Mouse (Mus musculus) MEL (cell line): ENCODE data around the gene Foxp2. TPM values are rescaled to one million over a fixed set of nuclear protein-coding genes. Genes with fewer than 3 reads are reported as not detected.

Source experiments
- DNase-seq: peaks from one replicate; pipeline ENCODE4 v3.0.0; 2011; ENCODE audit warnings: low read depth, low spot score
- H3K27ac ChIP-seq: 2 replicates; pipeline ENCODE4 v1.5.1; 2012; ENCODE audit warnings: low read depth, mild to moderate bottlenecking, control low read depth, low read length, moderate library complexity; ENCODE audit not compliant: control insufficient read depth
- H3K27me3 ChIP-seq, 2 experiments: fragments of 150-350 bp in 1 of 2; sonication (generic) in 1 of 2; 2 replicates each; pipeline ENCODE4 v1.6.1; 2012; ENCODE audit warnings: low read length in 2 of 2, mild to moderate bottlenecking in 2 of 2, improper control_type of control experiment in 1 of 2, moderate library complexity in 1 of 2; ENCODE audit not compliant: insufficient read depth in 2 of 2, control insufficient read depth in 1 of 2
- H3K36me3 ChIP-seq, 2 experiments: 2 replicates each; pipeline ENCODE4 v1.6.1; 2012 to 2014; ENCODE audit warnings: low read length in 2 of 2, improper control_type of control experiment in 1 of 2, inconsistent platforms in 1 of 2, mild to moderate bottlenecking in 1 of 2; ENCODE audit not compliant: insufficient read depth in 2 of 2, control insufficient read depth in 1 of 2
- H3K4me1 ChIP-seq, 2 experiments: fragments of 150-350 bp in 1 of 2; sonication (generic) in 1 of 2; 2 replicates each; pipeline ENCODE4 v1.6.1; 2012; ENCODE audit warnings: low read length in 2 of 2, improper control_type of control experiment in 1 of 2, mild to moderate bottlenecking in 1 of 2; ENCODE audit not compliant: insufficient read depth in 2 of 2, control insufficient read depth in 1 of 2
- H3K4me3 ChIP-seq, 2 experiments: fragments of 150-350 bp in 1 of 2; sonication (generic) in 1 of 2; 2 replicates each; pipeline ENCODE4 v1.5.1; 2012; ENCODE audit warnings: low read depth in 2 of 2, low read length in 2 of 2, mild to moderate bottlenecking in 2 of 2, moderate library complexity in 2 of 2, control low read depth in 1 of 2, improper control_type of control experiment in 1 of 2; ENCODE audit not compliant: control insufficient read depth in 1 of 2, insufficient read depth in 1 of 2
- H3K79me2 ChIP-seq: 2 replicates; pipeline ENCODE4 v1.6.1; 2012; ENCODE audit warnings: mild to moderate bottlenecking, low read length, moderate library complexity; ENCODE audit not compliant: control insufficient read depth, poor library complexity, insufficient read depth
- H3K9ac ChIP-seq: 2 replicates; pipeline ENCODE4 v1.6.1; 2012; ENCODE audit warnings: low read depth, mild to moderate bottlenecking, control low read depth, low read length, moderate library complexity; ENCODE audit not compliant: control insufficient read depth, poor library complexity, severe bottlenecking
- H3K9me3 ChIP-seq: fragments of 150-350 bp; sonication (generic); replicated peaks from 2 replicates; pipeline ENCODE4 v1.6.1; 2012; ENCODE audit warnings: mild to moderate bottlenecking, low read length, improper control_type of control experiment, moderate library complexity; ENCODE audit not compliant: insufficient read depth
- CHD1 ChIP-seq: IDR thresholded peaks from 2 replicates; pipeline ENCODE4 v1.6.1; 2012; ENCODE audit warnings: low read depth, mild to moderate bottlenecking, inconsistent platforms, low read length, improper control_type of control experiment
- CHD2 ChIP-seq: IDR thresholded peaks from 2 replicates; pipeline ENCODE4 v1.6.1; 2011; ENCODE audit warnings: low read length, improper control_type of control experiment
- CTCF ChIP-seq, 3 experiments: IDR thresholded peaks in 2 of 3; conservative IDR thresholded peaks in 1 of 3; 2 replicates each; pipeline ENCODE4 v1.5.1; 2011 to 2012; ENCODE audit warnings: low read length in 3 of 3, low read depth in 2 of 3, mild to moderate bottlenecking in 2 of 3, improper control_type of control experiment in 1 of 3, inconsistent platforms in 1 of 3, mixed read lengths in 1 of 3, moderate library complexity in 1 of 3; ENCODE audit not compliant: control insufficient read depth in 1 of 3, insufficient read depth in 1 of 3, poor library complexity in 1 of 3, severe bottlenecking in 1 of 3
- E2F4 ChIP-seq: IDR thresholded peaks from 2 replicates; pipeline ENCODE4 v1.6.1; 2011; ENCODE audit warnings: low read depth, low read length, improper control_type of control experiment, borderline replicate concordance
- EP300 ChIP-seq, 2 experiments: IDR thresholded peaks; 2 replicates each; pipeline ENCODE4 v1.6.1; 2011; ENCODE audit warnings: improper control_type of control experiment in 2 of 2, low read length in 2 of 2, low read depth in 1 of 2, mild to moderate bottlenecking in 1 of 2
- GABPA ChIP-seq: IDR thresholded peaks from 2 replicates; pipeline ENCODE4 v1.6.1; 2012; ENCODE audit warnings: low read depth, mild to moderate bottlenecking, inconsistent platforms, low read length, improper control_type of control experiment, moderate library complexity
- GATA1 ChIP-seq: IDR thresholded peaks from 2 replicates; pipeline ENCODE4 v1.6.1; 2011; ENCODE audit warnings: low read depth, low read length, improper control_type of control experiment
- KAT2A ChIP-seq: conservative IDR thresholded peaks from 2 replicates; pipeline ENCODE4 v1.6.1; 2012; ENCODE audit warnings: low read depth, low read length, improper control_type of control experiment, inconsistent platforms
- MAX ChIP-seq: IDR thresholded peaks from 2 replicates; pipeline ENCODE4 v1.6.1; 2011; ENCODE audit warnings: low read length, improper control_type of control experiment
- MAZ ChIP-seq: IDR thresholded peaks from 2 replicates; pipeline ENCODE4 v1.6.1; 2012; ENCODE audit warnings: low read depth, mild to moderate bottlenecking, inconsistent platforms, low read length, improper control_type of control experiment
- MEF2A ChIP-seq: IDR thresholded peaks from 2 replicates; pipeline ENCODE4 v1.6.1; 2014; ENCODE audit warnings: low read depth, mild to moderate bottlenecking, inconsistent platforms, low read length, improper control_type of control experiment; ENCODE audit not compliant: poor library complexity, insufficient replicate concordance, severe bottlenecking; ENCODE audit errors: extremely low read depth
- MYB ChIP-seq: IDR thresholded peaks from 2 replicates; pipeline ENCODE4 v1.6.1; 2011; ENCODE audit warnings: mild to moderate bottlenecking, low read depth, low read length, improper control_type of control experiment
- NELFE ChIP-seq: IDR thresholded peaks from 2 replicates; pipeline ENCODE4 v1.6.1; 2011; ENCODE audit warnings: low read depth, low read length, improper control_type of control experiment
- NRF1 ChIP-seq: IDR thresholded peaks from 2 replicates; pipeline ENCODE4 v1.6.1; 2014; ENCODE audit warnings: low read depth, mild to moderate bottlenecking, inconsistent platforms, low read length, improper control_type of control experiment, moderate library complexity; ENCODE audit not compliant: poor library complexity, insufficient read depth, severe bottlenecking
- POLR2AphosphoS2 ChIP-seq: IDR thresholded peaks from 2 replicates; pipeline ENCODE4 v1.6.1; 2011; ENCODE audit warnings: low read length, improper control_type of control experiment
- POLR2AphosphoS5 ChIP-seq: IDR thresholded peaks from 2 replicates; pipeline ENCODE4 v1.6.1; 2012; ENCODE audit warnings: low read depth, borderline replicate concordance, mild to moderate bottlenecking, inconsistent platforms, low read length, moderate library complexity, mixed read lengths
- RAD21 ChIP-seq: IDR thresholded peaks from 2 replicates; pipeline ENCODE4 v1.6.1; 2011; ENCODE audit warnings: mild to moderate bottlenecking, low read depth, low read length, improper control_type of control experiment
- RCOR1 ChIP-seq: IDR thresholded peaks from 2 replicates; pipeline ENCODE4 v1.6.1; 2012; ENCODE audit warnings: low read depth, mild to moderate bottlenecking, inconsistent platforms, low read length, improper control_type of control experiment
- SIN3A ChIP-seq: IDR thresholded peaks from 2 replicates; pipeline ENCODE4 v1.6.1; 2012; ENCODE audit warnings: low read length, improper control_type of control experiment, inconsistent platforms
- USF1 ChIP-seq: IDR thresholded peaks from 2 replicates; pipeline ENCODE4 v1.6.1; 2014; ENCODE audit warnings: low read depth, mild to moderate bottlenecking, inconsistent platforms, low read length, improper control_type of control experiment, moderate library complexity
- USF2 ChIP-seq, 2 experiments: IDR thresholded peaks; 2 replicates each; pipeline ENCODE4 v1.6.1; 2011 to 2012; ENCODE audit warnings: improper control_type of control experiment in 2 of 2, low read length in 2 of 2, borderline replicate concordance in 1 of 2, inconsistent platforms in 1 of 2, low read depth in 1 of 2, mild to moderate bottlenecking in 1 of 2; ENCODE audit not compliant: insufficient read depth in 1 of 2
- ZNF384 ChIP-seq: IDR thresholded peaks from 2 replicates; pipeline ENCODE4 v1.6.1; 2012; ENCODE audit warnings: low read depth, mild to moderate bottlenecking, inconsistent platforms, low read length, improper control_type of control experiment
- polyA plus RNA-seq, 2 experiments: library from polyadenylated mRNA; stranded (reverse) in 1 of 2; unstranded in 1 of 2; fragments of >175 nt in 1 of 2; fragments of >200 nt in 1 of 2; gene quantifications; 2 replicates each; pipeline versions ENCODE4 v1.2.1 to v1.2.4; 2012; ENCODE audit warnings: low replicate concordance in 2 of 2, low read depth in 1 of 2; ENCODE audit not compliant: insufficient read length in 2 of 2, insufficient read depth in 1 of 2, missing spikeins in 1 of 2
- total RNA-seq: library from RNA; depleted of rRNA; stranded (reverse); fragments of 300-350 nt; gene quantifications from 2 replicates; pipeline ENCODE4 v1.2.3, GENCODE M21; 2012

Foxp2 gene
- total and polyA plus RNA-seq, 3 experiments: not detected

GRCm38 (mm10) chr6:15142094-15142493, 240.9 kb downstream of the Foxp2 start:
- Histone ChIP-seq H3K4me1 (no peaks in the 10 kb centered on the region), H3K4me3 (no peak overlapping the region), H3K27ac (no peak overlapping the region), H3K27me3 (no peaks in the 10 kb centered on the region), H3K9me3 (no peaks in the 10 kb centered on the region), H3K9ac (no peak overlapping the region), H3K79me2 (no peaks in the 10 kb centered on the region), H3K36me3 (no peaks in the 10 kb centered on the region)
- DNase-seq: no peak
- TF ChIP-seq NELFE (no peak), MYB (no peak), RAD21 (no peak), GABPA (no peak), RCOR1 (no peak), ZNF384 (no peak), E2F4 (no peak), MAX (no peak), CTCF (IDR thresholded peaks at IDR 0.05 in 2 of 3, conservative IDR thresholded peaks at IDR 0.05 in 1 of 3; ENCODE audit: control insufficient read depth in 1 of 3, insufficient read depth in 1 of 3, low read depth in 2 of 3, low read length in 3 of 3, poor library complexity in 1 of 3, severe bottlenecking in 1 of 3) (no peak), POLR2AphosphoS2 (no peak)

- no peak for DNase-seq
- Histone ChIP-seq H3K9ac (no peak overlapping the region), H3K9me3 (no peaks in the 10 kb centered on the region), H3K27me3 (no peaks in the 10 kb centered on the region), H3K4me3 (no peak overlapping the region), H3K79me2 (no peaks in the 10 kb centered on the region), H3K36me3 (no peaks in the 10 kb centered on the region), H3K27ac (no peak overlapping the region), H3K4me1 (no peaks in the 10 kb centered on the region)
- no peak for TF ChIP-seq NELFE
- no peak for TF ChIP-seq EP300 (IDR thresholded peaks at IDR 0.05; ENCODE audit: low read depth in 1 of 2, low read length in 2 of 2)
- no peak for TF ChIP-seq E2F4
- no peak for TF ChIP-seq USF1
- TF ChIP-seq KAT2A: no peak
- TF ChIP-seq CHD1: no peak
- TF ChIP-seq SIN3A: no peak
- TF ChIP-seq NRF1: no peak
- TF ChIP-seq POLR2AphosphoS5: no peak
- TF ChIP-seq MEF2A: no peak
- TF ChIP-seq MAZ: no peak
- no peak for TF ChIP-seq USF2 (IDR thresholded peaks at IDR 0.05; ENCODE audit: borderline replicate concordance in 1 of 2, insufficient read depth in 1 of 2, low read depth in 1 of 2, low read length in 2 of 2)
- TF ChIP-seq MYB: no peak
- no peak for TF ChIP-seq GATA1
- TF ChIP-seq GABPA: no peak
- no peak for TF ChIP-seq RAD21
- no peak for TF ChIP-seq CHD2
Measured at GRCm38 (mm10) chr6:15151619-15152018, 250.5 kb downstream of the Foxp2 start.
